Mouse (Mus musculus) kidney, postnatal 36 days (tissue): ENCODE measurements around the gene Pde6d.
A peak's percentile ranks its signal among the peaks of the same experiment; 100 is the strongest.
"Not testable (repeated sequence)": the region's sequence is repeated elsewhere in the genome, so short reads cannot be mapped to it uniquely, and the experiment has no call there.

Experiments
- DNase-seq, 2 experiments: peaks; one replicate each; pipeline ENCODE4 v3.0.0; 2021 to 2022; ENCODE audit warnings: mixed read lengths in 2 of 2

Gene Pde6d

GRCm38 (mm10) chr1:86568409-86568808 lies 14.0 kb downstream of the Pde6d start:
- DNase-seq, result no peak

GRCm38 (mm10) chr1:86562663-86563062 lies 19.8 kb downstream of the Pde6d start:
- DNase-seq, result no peak

GRCm38 (mm10) chr1:86559232-86559631 lies 23.2 kb downstream of the Pde6d start:
- no peak for DNase-seq

GRCm38 (mm10) chr1:86557872-86558271 lies 24.6 kb downstream of the Pde6d start:
- no peak for DNase-seq

- DNase-seq, result no peak
Observed at GRCm38 (mm10) chr1:86555665-86556064, 26.8 kb downstream of the Pde6d start.

DNA sequence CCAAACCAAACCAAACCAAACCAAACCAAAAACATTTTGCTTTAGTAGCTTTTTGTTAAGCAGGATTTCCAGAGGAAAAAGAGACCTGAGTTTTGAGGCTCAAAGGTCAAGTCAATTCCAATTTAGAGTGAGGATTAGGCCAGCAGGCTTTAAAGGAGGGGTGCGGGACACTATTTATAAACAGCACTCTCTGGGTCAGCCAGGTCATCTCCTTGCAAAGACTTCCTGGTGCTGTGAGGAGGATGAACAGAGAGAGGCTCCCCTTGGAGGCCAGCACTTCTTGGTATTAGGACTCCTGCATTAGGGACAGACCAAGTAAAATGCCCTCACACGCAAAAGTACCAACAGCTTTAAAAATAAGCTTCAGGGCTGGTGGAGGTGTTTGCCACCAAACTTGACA lies 30.6 kb downstream of the Pde6d start:
- DNase-seq, result no peak

DNA sequence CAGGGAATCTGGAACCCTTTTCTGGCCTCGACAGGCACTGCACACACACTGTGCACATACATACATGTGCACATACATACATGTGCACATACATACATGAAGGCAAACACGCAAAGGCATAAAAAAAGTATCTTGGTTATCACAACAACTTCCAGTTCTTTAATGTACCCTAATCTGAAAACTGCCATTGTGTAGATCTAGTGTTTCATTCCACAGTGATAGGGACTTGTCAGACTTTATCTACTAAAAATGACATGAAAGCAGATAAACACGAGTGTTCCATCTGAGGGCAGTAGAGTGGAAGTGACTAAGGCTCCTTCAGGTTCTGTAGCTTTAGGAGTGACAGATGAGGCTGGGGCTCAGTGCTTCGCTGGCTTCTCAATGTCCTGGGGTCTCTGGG lies 31.1 kb downstream of the Pde6d start:
- DNase-seq, result no peak

DNA sequence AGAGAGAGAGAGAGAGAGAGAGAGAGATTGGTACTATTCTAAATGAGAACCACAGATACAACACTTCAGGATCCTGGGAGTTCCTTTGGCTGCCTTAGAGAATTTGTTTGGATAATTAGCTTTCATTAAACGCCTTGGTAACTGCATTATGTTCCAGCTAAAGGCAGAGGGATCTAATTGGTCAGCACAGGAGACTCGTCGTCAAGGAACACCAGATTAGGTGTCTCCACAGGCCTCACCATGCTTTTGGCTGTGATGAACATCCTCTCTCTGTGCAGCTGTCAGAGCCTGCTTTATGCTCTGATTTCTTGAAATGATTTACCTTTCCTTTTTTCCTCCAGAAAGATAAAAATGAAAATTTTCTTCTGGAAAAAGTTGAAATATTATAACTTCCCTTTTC lies 35.6 kb downstream of the Pde6d start:
- no peak for DNase-seq

GRCm38 (mm10) chr1:86542584-86542983 lies 39.8 kb downstream of the Pde6d start:
- no peak for DNase-seq

GRCm38 (mm10) chr1:86539583-86539982 lies 42.8 kb downstream of the Pde6d start:
- not testable (repeated sequence) for DNase-seq

GRCm38 (mm10) chr1:86538383-86538782 lies 44.0 kb downstream of the Pde6d start:
- DNase-seq, result peak in 1 of 2 experiments; percentile 54

- DNase-seq, result no peak
Observed at GRCm38 (mm10) chr1:86533411-86534130, 48.9 kb downstream of the Pde6d start.

DNA sequence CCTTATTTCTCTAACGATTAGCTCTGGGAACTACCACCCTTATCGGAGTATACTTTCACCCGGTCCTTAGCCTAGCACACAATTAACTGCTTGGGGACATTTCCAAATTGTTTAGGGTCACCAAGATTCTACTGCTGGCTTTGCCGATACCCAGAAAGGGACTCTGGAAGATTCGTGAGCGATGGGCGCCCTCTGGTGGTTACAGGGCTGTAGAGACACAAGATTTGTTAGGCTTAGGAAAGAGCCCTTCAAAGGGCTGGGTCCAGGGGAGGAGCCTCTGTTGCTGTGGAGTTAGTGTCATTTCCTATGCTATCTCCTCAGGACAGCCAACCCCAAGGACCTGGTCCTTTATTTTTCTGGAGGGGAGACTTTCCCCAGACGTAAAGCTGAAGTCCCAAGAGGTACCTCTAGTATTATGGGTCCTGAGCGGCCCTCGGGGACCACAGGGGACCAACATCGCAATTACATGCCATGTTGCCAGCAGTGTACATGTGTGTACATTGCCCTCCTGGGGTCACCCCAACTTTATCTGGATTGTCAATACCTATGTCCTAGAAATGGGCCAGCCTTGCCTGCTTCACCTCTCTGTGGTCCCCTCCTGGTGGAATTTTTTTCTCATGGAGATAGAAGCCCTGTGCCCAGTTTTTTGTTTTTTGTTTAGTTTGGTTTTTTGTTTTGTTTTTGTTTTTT lies 49.9 kb downstream of the Pde6d start:
- DNase-seq, result peak; percentile 93 to 97

DNA sequence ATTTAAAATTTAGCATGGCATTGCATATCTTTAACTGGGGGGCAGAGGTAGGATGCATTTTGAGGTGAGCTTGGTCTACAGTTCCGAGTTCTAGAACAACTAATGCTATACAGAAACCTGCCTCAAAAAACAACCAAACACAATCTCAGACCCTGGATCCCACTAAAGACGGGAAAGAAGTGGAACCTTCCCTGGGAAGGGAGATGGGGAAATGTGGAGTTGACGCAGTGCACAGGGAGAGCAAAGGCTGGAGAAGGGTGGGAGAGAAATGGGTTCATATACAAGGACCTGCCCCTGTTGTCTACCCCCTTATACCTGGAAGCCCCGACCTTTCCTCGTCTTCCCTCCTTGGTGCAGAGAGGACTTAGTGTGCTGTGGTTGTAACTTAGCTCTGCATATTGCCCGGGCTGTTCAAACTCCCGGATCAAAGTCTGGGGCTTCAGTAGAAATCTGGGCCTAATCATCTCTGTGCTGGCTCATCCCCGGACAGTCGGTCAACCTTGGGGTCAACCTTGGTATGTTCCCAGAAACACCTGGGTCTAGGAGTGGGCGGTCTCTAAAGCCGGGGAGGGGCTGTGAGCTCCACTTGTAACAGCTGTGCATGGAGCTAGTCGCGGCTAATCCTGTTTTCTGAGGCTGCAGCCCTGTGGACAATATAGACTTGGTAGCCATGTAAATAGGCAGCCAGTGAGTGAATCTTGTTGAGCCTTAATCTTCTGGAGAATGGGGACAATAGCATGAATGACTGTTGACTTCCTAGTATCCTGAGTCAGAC lies 50.7 kb downstream of the Pde6d start:
- peak; percentile 59 to 66 for DNase-seq

DNA sequence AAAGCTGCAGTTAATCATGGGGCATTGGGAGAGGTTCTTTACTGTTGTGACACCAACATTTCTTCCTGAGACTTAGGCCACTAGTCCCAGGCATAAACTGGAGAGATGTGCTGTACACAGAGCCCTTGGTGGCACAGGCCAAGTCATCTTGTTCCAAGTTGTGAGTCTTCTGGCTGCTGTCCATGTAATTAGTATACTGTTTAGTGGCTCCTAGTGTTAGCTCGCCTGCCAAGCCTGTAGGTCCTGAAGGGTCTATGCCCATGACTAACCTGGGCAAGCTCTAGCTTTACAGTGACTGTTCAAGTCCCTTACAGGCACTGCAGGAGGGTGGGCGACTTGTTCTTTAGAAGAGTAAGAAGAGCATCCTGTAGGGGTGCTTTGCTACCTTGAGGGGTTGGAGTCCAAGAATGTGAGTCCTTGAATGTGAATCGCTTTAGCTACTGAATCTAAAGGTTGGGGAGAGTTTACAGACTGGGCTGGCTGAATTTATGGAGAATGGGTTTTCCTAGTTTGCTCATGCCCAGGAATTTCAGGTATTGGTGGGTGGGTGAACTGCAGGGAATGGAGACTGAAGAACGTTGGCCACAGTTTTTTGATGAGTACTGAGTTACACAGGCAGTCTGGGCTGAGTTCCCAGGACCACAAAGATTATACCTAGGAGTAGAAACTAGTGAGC lies 51.4 kb downstream of the Pde6d start:
- peak; percentile 30 to 41 for DNase-seq

- DNase-seq, result no peak
Observed at GRCm38 (mm10) chr1:86529590-86529989, 52.8 kb downstream of the Pde6d start.

GRCm38 (mm10) chr1:86528571-86529180 lies 53.8 kb downstream of the Pde6d start:
- DNase-seq, result peak; percentile 78 to 83

- DNase-seq, result peak; percentile 88 to 94
Observed at GRCm38 (mm10) chr1:86527599-86528486, 54.6 kb downstream of the Pde6d start.

- DNase-seq, result peak; percentile 14 to 63
Observed at GRCm38 (mm10) chr1:86526789-86527598, 55.4 kb downstream of the Pde6d start.

DNA sequence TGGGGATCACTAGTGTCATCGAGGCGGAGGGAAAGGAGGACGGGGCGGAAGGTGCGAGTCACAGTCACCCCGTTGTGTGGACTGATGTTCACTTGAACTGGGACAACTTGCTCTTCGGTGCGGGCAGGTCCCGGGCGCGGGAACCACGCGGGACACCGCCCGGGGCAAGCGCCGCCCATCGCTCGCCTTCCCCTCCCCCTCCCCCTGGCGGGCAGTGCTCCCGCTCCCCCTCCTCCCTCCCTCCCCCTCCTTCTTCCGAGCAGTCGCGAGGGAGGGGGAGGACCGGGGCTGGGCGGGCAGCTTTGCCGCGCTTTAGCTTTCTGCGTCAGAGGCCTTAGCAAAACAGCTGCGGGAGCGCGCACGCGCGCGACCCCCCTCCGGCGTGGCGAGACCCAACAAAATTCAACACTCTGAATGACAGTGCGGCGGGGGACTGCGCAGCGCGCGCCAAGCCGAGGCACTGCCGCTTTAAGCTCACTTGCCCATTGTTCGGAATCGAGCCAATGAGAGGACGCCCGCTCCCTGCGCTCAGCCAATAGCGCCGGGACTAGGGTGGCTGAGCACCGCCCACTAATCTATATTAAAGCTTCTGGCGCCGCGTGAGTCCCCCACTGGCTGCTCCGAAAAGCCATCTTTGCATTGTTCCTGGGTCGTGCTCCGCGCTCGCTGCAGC lies 56.2 kb downstream of the Pde6d start, which contains the start of gene Ptma:
Gene Ptma, plus strand, starts transcription at position 611 of the 673 bp plus-strand sequence.
- peak; percentile 99 to 100 for DNase-seq
